Mouse (Mus musculus) embryonic facial prominence, embryonic 13.5 days (tissue): ENCODE measurements around the gene Nolc1. TPM values are rescaled to one million over a fixed set of nuclear protein-coding genes. Genes with fewer than 3 reads are reported as not detected.

ENCODE experiments used
- ATAC-seq: fragments of 200-750 bp; cut with Nextera tagmentation; 2 replicates; pipeline ENCODE4 v1.8.0; 2017; ENCODE audit warnings: low read depth; ENCODE audit not compliant: insufficient number of reproducible peaks, insufficient read depth, low FRiP score, low TSS enrichment
- H3K27ac ChIP-seq: fragments of 300-500 bp; sonication (generic); 2 replicates; pipeline ENCODE4 v1.5.1; 2015; ENCODE audit warnings: moderate library complexity, mild to moderate bottlenecking, inconsistent platforms
- H3K27me3 ChIP-seq: fragments of 300-500 bp; sonication (generic); 2 replicates; pipeline ENCODE4 v1.6.1; 2015; ENCODE audit warnings: mild to moderate bottlenecking, inconsistent platforms
- H3K36me3 ChIP-seq: fragments of 300-500 bp; sonication (generic); 2 replicates; pipeline ENCODE4 v1.6.1; 2015; ENCODE audit warnings: mild to moderate bottlenecking, inconsistent platforms
- H3K4me1 ChIP-seq: fragments of 300-500 bp; sonication (generic); 2 replicates; pipeline ENCODE4 v1.6.1; 2015; ENCODE audit warnings: inconsistent platforms
- H3K4me2 ChIP-seq: fragments of 300-500 bp; sonication (generic); 2 replicates; pipeline ENCODE4 v1.6.1; 2015; ENCODE audit warnings: moderate library complexity, mild to moderate bottlenecking, inconsistent platforms
- H3K4me3 ChIP-seq: fragments of 300-500 bp; sonication (generic); 2 replicates; pipeline ENCODE4 v1.5.1; 2015; ENCODE audit warnings: mild to moderate bottlenecking, inconsistent platforms
- H3K9ac ChIP-seq: fragments of 300-500 bp; sonication (generic); 2 replicates; pipeline ENCODE4 v1.6.1; 2015; ENCODE audit warnings: mild to moderate bottlenecking, inconsistent platforms
- H3K9me3 ChIP-seq: fragments of 300-500 bp; sonication (generic); 2 replicates; pipeline ENCODE4 v1.6.1; 2016; ENCODE audit warnings: inconsistent platforms
- WGBS: fragments of 180-500 bp; shearing (Covaris S2); methylation state at CpG from one replicate; pipeline ENCODE4 v1.1.7; 2015; ENCODE audit warnings: mixed read lengths; 5-methylcytosine and 5-hydroxymethylcytosine counted together
- polyA plus RNA-seq: library from polyadenylated mRNA; unstranded; fragments of >200 nt; fragmentation: Nextera tagmentation; extraction: Ambion mirVana; gene quantifications from 2 replicates; pipeline ENCODE4 v1.2.1, GENCODE M21; 2015

Gene Nolc1
- polyA plus RNA-seq, 1 experiment from 2014 or later, result 96.1 TPM

DNA sequence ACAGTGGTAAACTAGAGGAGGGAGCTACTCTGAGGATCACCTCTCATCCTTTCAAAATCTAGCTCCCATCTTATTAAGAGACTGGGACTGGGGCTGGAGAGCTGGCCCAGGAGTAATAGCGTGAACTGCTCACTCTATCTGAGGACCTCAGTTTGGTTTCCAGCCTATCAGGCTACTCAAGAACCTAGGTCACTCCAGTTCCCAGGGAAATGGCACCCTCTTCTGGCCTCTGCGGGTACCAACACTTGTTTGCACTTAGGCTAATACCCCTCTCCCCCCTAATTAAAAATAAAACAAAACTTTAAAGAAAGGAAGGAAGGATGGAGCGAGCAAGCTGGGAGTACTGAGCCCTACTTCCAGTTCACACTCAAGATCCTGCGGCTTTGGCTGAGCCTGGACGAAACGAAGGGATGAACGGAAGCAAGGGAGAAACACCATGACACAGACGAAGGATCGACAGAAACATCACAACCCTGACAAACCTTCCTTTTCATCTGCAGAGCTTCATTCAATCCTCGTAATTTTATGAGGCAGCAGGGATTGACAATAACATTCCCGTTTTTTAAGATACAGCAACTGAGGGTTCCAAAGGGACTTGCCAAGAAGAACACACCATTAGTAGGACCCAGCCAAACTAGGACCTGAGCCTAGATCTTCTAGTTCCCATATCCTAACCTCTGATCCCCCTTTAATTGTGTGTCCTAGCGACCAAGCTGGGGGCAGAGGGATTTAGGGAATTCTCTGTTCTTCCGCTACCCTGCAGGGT, 39.0 kb upstream of the Nolc1 start:
- Histone ChIP-seq H3K9me3 (no peaks in the 10 kb centered on the region), H3K4me1 (peaks cover 44% of the 10 kb centered on the region), H3K36me3 (peaks cover 51% of the 10 kb centered on the region), H3K9ac (peak overlapping the region; percentile 97), H3K4me2 (peak overlapping the region; percentile 93), H3K27me3 (no peaks in the 10 kb centered on the region), H3K27ac (peak overlapping the region; percentile 99), H3K4me3 (peak overlapping the region; percentile 97)
- no peak for ATAC-seq
- 74% methylated on average over 13 of the region's 13 CpGs for WGBS

DNA sequence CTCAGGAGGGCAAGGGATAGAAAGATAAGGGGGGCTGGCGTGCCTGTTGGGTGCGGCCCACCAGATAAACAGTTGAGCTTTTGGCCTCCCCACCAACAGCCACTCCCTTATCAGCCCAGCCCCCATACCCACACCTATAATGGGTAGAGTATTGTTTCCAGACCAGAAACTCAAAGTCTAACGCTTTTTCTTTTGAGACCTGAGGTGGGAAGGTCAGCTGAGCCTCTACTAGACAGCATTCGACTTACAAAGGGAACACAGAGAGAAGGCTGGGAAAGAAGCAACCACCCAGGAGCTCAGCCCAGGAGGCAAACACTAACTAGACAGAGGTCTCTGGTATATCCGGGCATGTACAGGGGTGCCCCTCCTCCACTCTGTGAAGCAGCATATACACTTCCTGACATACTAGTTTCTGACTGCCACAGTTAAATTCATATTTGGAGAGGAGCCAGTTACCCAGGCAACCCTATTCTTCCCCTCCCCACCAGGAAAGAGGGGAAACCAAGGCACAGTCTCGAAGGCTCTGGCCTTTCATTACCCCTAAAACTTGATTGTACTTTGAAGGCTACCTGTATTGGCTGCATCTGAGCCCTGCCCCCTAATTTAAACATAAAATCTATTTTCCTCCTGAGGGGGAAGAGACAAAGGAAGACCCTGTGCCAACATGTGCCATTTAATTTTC, 38.3 kb upstream of the Nolc1 start:
- 16% methylated on average over 6 of the region's 6 CpGs for WGBS
- Histone ChIP-seq H3K4me1 (peaks cover 51% of the 10 kb centered on the region), H3K9me3 (no peaks in the 10 kb centered on the region), H3K4me3 (peak overlapping the region; percentile 97), H3K27me3 (no peaks in the 10 kb centered on the region), H3K27ac (peak overlapping the region; percentile 99), H3K36me3 (peaks cover 43% of the 10 kb centered on the region), H3K4me2 (peak overlapping the region; percentile 93), H3K9ac (peak overlapping the region; percentile 97)
- no peak for ATAC-seq

DNA sequence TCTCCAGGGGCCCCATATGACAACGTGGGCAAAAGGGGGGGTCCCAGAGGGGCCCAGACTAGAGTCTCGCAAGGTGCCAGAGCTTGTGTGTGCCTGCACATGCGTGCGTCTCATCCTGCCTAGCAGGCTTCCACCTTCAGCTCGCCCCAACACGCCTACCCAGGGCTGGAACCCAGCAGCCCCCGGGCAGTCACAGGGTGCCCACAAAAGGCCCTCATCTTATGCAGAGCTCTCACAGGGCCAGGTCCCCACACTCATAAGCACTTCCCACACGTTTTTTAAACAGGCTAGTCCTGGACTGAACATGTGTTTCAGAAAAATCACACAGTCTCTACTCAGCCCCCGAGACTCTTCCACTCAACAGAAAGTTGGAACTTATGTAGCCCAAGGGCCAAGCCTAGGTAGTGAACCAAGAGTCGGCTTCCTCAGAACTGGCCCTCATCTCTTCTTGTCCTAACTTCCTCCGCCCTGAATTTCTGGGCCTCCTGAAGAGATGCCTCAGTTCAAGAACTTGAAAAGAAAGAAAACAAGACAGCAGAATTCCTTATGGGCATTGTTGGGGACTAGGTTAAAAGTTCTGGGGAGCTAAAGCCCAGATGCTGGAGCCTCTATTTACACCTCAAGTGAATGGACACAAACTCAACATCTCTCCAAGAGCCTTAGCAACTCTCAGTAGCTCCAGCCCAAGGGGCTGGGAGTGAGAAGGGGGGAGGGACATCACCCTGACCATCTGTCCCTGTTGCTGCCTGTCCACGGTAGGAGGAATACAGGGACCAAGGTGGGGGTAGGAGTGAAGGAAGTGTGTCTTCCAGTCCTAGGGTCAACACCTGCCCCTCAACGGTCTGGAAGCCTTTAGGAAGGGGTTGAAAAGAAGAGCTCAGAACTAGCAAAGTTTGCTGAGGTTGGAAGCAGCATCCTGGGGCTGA, 37.5 kb upstream of the Nolc1 start:
- ATAC-seq, result no peak
- Histone ChIP-seq H3K27me3 (no peaks in the 10 kb centered on the region), H3K4me2 (peak overlapping the region; percentile 93), H3K9ac (peak overlapping the region; percentile 97), H3K4me1 (peaks cover 59% of the 10 kb centered on the region), H3K36me3 (peaks cover 35% of the 10 kb centered on the region), H3K4me3 (peak overlapping the region; percentile 97), H3K9me3 (no peaks in the 10 kb centered on the region), H3K27ac (peak overlapping the region; percentile 99)
- 5% methylated on average over 13 of the region's 13 CpGs for WGBS

DNA sequence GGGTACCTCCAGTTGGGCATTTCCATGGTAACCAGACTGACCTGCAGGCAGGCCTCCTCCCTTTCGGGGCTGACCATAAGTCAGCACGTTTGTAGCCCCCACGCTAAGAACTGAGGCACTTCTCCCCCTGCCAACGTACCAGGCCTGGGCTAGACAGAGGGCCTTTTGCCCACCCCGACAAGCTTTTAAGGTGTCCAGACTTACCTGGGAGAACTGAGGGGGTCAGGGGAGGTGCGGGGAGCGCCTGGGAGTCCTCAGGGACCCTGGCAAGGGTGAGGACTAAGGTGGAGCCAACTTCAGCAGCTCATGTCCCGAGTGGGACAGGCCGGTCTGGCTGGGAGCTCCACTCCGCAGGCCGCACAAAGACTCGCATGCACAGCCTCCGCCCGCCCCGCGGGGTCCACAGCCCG, 36.8 kb upstream of the Nolc1 start:
- H3K4me1 ChIP-seq, result peaks cover 66% of the 10 kb centered on the region
- peak overlapping the region; percentile 93 for H3K4me2 ChIP-seq
- no peaks in the 10 kb centered on the region for H3K9me3 ChIP-seq
- WGBS, result 0% methylated on average over 13 of the region's 17 CpGs
- H3K27me3 ChIP-seq, result no peaks in the 10 kb centered on the region
- no peak for ATAC-seq
- peak overlapping the region; percentile 97 for H3K4me3 ChIP-seq
- H3K27ac ChIP-seq, result peak overlapping the region; percentile 99
- H3K36me3 ChIP-seq, result peaks cover 29% of the 10 kb centered on the region
- peak overlapping the region; percentile 97 for H3K9ac ChIP-seq

DNA sequence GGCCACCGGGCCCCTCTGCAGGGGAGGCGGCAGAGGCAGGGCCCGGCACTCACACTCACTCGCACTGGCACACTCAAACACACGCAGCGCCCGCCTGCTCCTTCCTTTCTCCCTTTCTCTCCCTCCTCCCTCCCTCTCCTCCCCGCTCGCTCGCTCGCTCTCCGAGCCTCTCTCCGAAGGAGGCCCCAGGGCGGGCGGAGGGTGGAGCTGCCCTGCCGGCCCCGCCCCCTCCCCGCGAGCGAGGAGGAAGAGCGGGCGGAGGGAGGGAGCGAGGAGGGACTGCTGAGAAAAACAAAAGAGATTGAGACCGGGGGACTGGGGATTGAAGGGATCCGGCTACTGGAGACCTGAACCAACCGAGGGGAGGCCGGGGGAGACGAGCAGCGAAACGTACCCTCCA, 36.2 kb upstream of the Nolc1 start:
- Histone ChIP-seq H3K36me3 (peaks cover 22% of the 10 kb centered on the region), H3K27ac (peak overlapping the region; percentile 99), H3K4me1 (peaks cover 69% of the 10 kb centered on the region), H3K9ac (peak overlapping the region; percentile 97), H3K27me3 (no peaks in the 10 kb centered on the region), H3K4me2 (peak overlapping the region; percentile 93), H3K4me3 (peak overlapping the region; percentile 97), H3K9me3 (no peaks in the 10 kb centered on the region)
- WGBS, result under 1% methylated on average over 26 of the region's 30 CpGs
- ATAC-seq, result peak; percentile 62

DNA sequence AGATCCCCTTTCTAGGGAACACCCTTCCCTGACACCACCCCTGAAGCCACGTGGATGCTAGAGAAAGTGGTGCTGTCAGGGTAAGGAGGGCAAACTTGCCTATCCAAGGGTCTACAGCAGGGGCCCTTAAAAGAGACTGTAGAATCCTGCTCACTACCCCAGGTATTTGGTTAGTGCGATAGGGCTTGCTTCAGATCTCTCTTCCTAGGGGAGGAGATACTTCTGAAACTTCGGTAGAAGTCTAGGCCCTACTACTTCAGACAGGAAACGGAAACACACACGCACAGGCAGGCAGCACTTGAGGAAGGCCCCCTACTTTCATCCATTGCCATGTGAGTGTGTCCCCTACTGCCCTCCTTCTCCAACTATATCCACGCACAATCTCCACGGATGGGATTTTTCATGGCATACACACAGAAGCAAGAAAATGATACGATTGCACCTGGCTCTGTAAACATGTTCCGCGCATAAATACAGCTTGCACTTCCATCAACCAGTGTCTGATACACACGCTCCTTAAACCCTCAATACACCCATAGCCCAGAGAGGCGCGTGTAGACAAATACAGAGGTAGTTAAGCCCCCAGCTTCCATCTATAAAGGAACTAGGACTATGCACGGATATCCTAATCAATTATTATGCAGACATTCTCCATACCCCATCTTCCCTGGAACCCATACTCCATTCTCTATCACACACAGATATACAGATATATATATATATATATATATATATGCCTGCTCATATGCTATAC, 35.3 kb upstream of the Nolc1 start:
- ATAC-seq, result no peak
- peak overlapping the region; percentile 97 for H3K9ac ChIP-seq
- no peaks in the 10 kb centered on the region for H3K27me3 ChIP-seq
- peaks cover 14% of the 10 kb centered on the region for H3K36me3 ChIP-seq
- H3K4me3 ChIP-seq, result peak overlapping the region; percentile 97
- WGBS, result 35% methylated on average over 14 of the region's 14 CpGs
- H3K27ac ChIP-seq, result peak overlapping the region; percentile 99
- H3K4me2 ChIP-seq, result peak overlapping the region; percentile 93
- no peaks in the 10 kb centered on the region for H3K9me3 ChIP-seq
- peaks cover 69% of the 10 kb centered on the region for H3K4me1 ChIP-seq

DNA sequence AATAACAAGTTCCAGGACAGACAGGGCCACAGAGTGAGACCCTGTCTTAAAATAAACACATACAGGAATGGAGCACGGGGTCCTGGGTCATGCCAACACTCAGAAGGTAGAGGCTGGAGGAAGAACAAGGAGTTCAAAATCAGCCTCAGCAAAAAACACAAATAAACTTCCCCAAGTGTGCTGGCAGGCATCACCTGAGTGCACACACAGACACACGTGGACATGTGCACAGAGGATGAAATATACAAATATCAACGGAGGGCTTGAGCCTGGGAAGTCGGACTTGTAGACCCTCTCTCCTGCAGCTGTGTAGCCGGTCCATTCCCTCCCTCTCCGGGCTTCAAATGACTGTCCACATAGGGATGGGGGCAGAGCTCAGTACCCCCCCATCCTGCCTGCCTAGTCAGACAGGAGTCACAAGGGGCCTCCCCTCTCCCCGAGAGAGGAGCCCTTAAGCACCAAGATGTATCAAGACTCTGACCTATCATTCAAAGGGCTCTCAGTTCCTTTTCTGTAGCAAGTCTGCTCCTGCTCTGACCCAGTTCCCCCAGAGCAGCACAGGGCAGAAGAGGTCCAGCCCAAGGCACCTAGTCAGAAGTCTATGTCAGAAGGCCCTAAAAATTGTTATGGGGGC, 34.2 kb upstream of the Nolc1 start:
- peak; percentile 0; the same call in 1 of the 2 replicates for ATAC-seq
- Histone ChIP-seq H3K27me3 (no peaks in the 10 kb centered on the region), H3K4me1 (peaks cover 72% of the 10 kb centered on the region), H3K27ac (peak overlapping the region; percentile 99), H3K9ac (peak overlapping the region; percentile 98), H3K9me3 (no peaks in the 10 kb centered on the region), H3K36me3 (peaks cover 3% of the 10 kb centered on the region), H3K4me2 (peak overlapping the region; percentile 93), H3K4me3 (peak overlapping the region; percentile 97)
- WGBS, result 13% methylated on average over 7 of the region's 7 CpGs

DNA sequence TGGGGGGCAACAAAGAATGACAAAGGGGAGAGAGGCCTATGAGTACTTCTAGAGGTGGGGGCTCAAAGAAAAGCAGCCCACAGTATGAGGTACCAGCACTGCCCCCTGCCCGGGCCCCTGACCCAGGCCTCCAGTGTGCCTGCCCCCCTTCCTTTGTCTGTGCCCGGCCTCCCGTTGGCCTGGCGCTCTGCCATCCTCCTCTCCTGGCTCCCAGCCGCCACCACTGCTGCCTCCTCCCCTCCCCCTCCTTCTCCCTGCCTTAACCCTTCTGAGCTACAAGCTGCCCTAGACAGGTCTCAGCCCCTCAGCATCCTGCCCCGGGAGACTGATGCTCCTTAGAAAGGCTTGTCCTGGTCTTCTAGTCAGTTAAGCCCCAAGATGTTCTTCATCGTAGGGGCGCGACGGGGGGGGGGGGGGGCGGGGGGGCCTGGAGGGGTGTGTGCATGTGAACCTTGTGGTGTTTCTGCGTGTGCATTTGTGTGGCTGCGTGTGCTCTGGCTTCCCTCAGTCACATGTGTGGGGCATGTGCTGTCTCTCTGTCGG, 33.7 kb upstream of the Nolc1 start:
- WGBS, result 1% methylated on average over 13 of the region's 14 CpGs

DNA sequence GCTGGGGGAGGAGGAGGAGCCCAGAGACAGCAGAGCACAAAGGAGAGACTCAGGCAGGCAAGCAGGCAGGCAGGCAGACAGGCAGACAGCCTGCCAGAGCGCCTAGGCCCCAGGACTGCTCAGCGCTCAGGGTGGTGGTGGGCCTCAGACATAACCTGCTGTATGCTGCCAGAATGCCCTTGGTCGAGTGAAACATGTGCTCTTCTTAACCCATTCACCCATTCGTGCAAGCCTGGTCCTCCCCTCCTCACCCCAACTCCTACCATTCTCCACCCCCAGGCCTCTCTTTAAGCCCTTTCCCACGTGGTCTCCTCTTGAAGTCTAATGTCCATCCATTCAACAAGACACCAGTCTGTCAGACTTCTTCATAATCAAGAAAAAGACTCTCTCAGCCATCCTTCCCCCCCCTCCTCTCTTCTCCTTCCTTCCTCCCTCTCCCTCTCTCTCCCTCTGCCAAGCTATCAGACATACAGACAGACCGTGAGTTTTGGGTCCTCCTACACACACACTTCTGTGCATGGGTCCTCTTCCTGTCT, 33.1 kb upstream of the Nolc1 start:
- WGBS, result 3% methylated on average over 6 of the region's 6 CpGs
- peak; percentile 33; the same call in 1 of the 2 replicates for ATAC-seq
- peaks cover 69% of the 10 kb centered on the region for H3K4me1 ChIP-seq

More for the DNA sequence above, 33.7 kb upstream of the Nolc1 start:
- H3K4me1 ChIP-seq, result peaks cover 72% of the 10 kb centered on the region
- H3K9me3 ChIP-seq, result no peaks in the 10 kb centered on the region
- no peaks in the 10 kb centered on the region for H3K27me3 ChIP-seq
- no peaks in the 10 kb centered on the region for H3K36me3 ChIP-seq
- peak overlapping the region; percentile 99 for H3K27ac ChIP-seq
- H3K9ac ChIP-seq, result peak overlapping the region; percentile 98
- peak overlapping the region; percentile 93 for H3K4me2 ChIP-seq
- peak; percentile 39 for ATAC-seq
- H3K4me3 ChIP-seq, result peak overlapping the region; percentile 97

DNA sequence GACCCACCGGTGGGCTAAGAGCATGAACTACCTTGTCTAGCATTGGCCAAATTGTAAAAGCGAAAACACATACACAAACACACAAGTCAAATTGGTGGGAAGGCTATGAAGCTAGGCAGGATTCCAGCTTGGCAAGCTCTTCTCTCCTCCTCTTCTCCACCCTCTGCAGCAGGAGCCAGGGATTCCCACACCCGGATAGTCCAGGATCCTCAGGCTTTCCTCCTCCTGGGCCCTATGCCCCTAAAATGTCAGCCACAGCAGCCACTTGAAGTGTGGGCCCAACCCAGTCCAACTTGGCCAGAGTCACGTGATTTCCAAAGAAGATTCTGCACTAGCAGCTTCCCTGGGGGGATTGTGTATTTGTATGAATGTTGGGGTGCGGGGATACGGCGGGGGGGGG, 32.3 kb upstream of the Nolc1 start:
- Histone ChIP-seq H3K4me1 (peaks cover 64% of the 10 kb centered on the region), H3K36me3 (no peaks in the 10 kb centered on the region), H3K27me3 (no peaks in the 10 kb centered on the region), H3K4me3 (peak overlapping the region; percentile 97), H3K9ac (peak overlapping the region; percentile 98), H3K4me2 (peak overlapping the region; percentile 93), H3K9me3 (no peaks in the 10 kb centered on the region), H3K27ac (peak overlapping the region; percentile 99)
- no peak for ATAC-seq
- WGBS, result 58% methylated on average over 7 of the region's 7 CpGs

More for the DNA sequence above, 33.1 kb upstream of the Nolc1 start:
- Histone ChIP-seq H3K9ac (peak overlapping the region; percentile 98), H3K4me3 (peak overlapping the region; percentile 97), H3K4me2 (peak overlapping the region; percentile 93), H3K36me3 (no peaks in the 10 kb centered on the region), H3K27me3 (no peaks in the 10 kb centered on the region), H3K27ac (peak overlapping the region; percentile 99), H3K9me3 (no peaks in the 10 kb centered on the region)
